Mouse (Mus musculus): ENCODE measurements at regions not wholly inside any gene's neighbourhood (a gene's known extent, or its start where the extent isn't known, plus 50 kb on each side); places are given as distances from the start of the nearest gene placed in this dataset.
A peak's percentile ranks its signal among the peaks of the same experiment; 100 is the strongest.

- DNase-seq, result no peak
Measured at GRCm38 (mm10) chr6:33117877-33118276, 57.8 kb upstream of the Chchd3 start.

GRCm38 (mm10) chr6:33120581-33120980 lies 60.5 kb upstream of the Chchd3 start:
- DNase-seq, result no peak

DNA sequence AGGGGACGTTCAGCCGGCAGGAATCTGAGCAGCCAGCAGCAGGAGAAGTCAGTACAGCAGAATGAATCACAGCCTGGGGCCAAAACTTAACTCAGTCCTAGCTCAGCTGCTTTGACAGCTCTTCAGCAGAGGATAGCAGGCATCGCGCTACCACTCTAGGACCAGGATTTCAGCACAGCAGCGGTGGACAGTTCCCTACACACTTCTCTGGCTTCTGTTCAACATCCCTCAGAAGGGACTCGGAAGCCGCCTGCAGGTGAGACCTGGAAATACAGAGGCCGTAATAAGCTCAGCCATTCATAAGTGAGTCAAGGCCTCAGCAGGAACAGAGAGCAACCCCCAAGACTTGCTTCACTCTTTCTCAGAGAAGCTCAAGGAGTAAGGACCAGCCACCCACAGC lies 66.5 kb upstream of the Chchd3 start:
- DNase-seq, result peak; percentile 85

GRCm38 (mm10) chr6:33136906-33137305 lies 76.8 kb upstream of the Chchd3 start:
- DNase-seq, result no peak

GRCm38 (mm10) chr6:33137823-33138222 lies 77.8 kb upstream of the Chchd3 start:
- peak; percentile 17 for DNase-seq

- no peak for DNase-seq
Measured at GRCm38 (mm10) chr6:33166479-33166878, 82.4 kb upstream of the Exoc4 start.

DNA sequence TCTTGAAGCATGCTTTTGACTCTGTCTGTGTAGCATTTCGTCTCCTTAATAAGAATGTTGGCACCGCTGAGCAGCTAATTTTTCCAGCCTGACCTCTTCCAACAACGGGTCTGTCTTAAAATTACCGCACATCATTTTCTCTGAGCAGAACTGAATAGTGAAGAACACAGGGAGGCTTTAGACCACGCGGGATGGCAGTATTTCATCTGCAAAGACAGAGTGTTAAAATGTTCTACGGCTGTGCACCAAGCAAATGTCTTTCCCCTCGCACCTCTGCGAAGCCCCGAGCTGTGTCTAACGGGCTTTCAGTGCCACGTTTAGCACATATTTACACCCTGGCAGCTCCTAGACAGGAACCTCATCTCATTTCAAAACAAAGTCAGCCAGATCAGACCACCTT lies 75.3 kb upstream of the Exoc4 start:
- DNase-seq, result no peak

- DNase-seq, result no peak
Measured at GRCm38 (mm10) chr6:33174616-33175015, 74.3 kb upstream of the Exoc4 start.

- DNase-seq, result no peak
Measured at GRCm38 (mm10) chr6:33189521-33190246, 59.2 kb upstream of the Exoc4 start.

GRCm38 (mm10) chr6:33193823-33194222 lies 55.1 kb upstream of the Exoc4 start:
- DNase-seq, result no peak
